Comparison of ENCODE assay signal across 17 mouse cellular contexts in genomic region chr12:76818908-76819307, GRCm38 (mm10). TPM values are rescaled to one million over a fixed set of nuclear protein-coding genes. Genes with fewer than 3 reads are reported as not detected.
DNase-seq lines count a peak whose midpoint lies in the region; ATAC-seq lines count a peak whose summit lies in the region.
"Had no signal": no experiment of that assay in that cellular context is flagged by ENCODE, and none has a peak within 500 bp of the region (broad histone marks: within the 10 kb centered on the region; RNA-seq: fewer than 3 reads in every experiment).

No protein-coding gene starts in this region.

- peaks cover 23% of the 10 kb centered on the region for H3K4me1 ChIP-seq in heart, embryonic 10.5 days
- peaks cover 48% of the 10 kb centered on the region for H3K4me1 ChIP-seq in limb, embryonic 15.5 days
- peaks cover 12% of the 10 kb centered on the region; the same call in 1 of the 2 replicates for H3K4me1 ChIP-seq in liver, embryonic 12.5 days

- H3K4me2 ChIP-seq in limb, embryonic 15.5 days: no peak overlapping the region
- H3K4me2 ChIP-seq in liver, embryonic 12.5 days: no peak overlapping the region
- H3K4me2 ChIP-seq: heart, embryonic 15.5 days had no signal

- no peak for ATAC-seq in limb, embryonic 15.5 days (ENCODE audit: insufficient number of reproducible peaks, low FRiP score, low TSS enrichment, low read depth)
- no peak for ATAC-seq in liver, embryonic 12.5 days
- ATAC-seq: hindbrain, embryonic 16.5 days had no signal

- H3K4me3 ChIP-seq in heart, embryonic 10.5 days: no peak overlapping the region
- H3K4me3 ChIP-seq in limb, embryonic 15.5 days: no peak overlapping the region
- no peak overlapping the region for H3K4me3 ChIP-seq in liver, embryonic 12.5 days
- H3K4me3 ChIP-seq: erythroblast, embryonic 14.5 days; heart, embryonic 15.5 days had no signal

- H3K9me3 ChIP-seq in heart, embryonic 10.5 days: no peaks in the 10 kb centered on the region
- no peaks in the 10 kb centered on the region for H3K9me3 ChIP-seq in limb, embryonic 15.5 days
- no peaks in the 10 kb centered on the region for H3K9me3 ChIP-seq in liver, embryonic 12.5 days (replicated peaks)
- H3K9me3 ChIP-seq: heart, embryonic 15.5 days had no signal

- intact Hi-C loops in heart, postnatal 36 days (cut with DNase I): no loop called here

- peaks cover 74% of the 10 kb centered on the region for H3K27me3 ChIP-seq in heart, embryonic 10.5 days (ENCODE audit: insufficient read depth, poor library complexity, severe bottlenecking)
- H3K27me3 ChIP-seq in limb, embryonic 15.5 days: peaks cover 8% of the 10 kb centered on the region; the same call in 1 of the 2 replicates
- peaks cover 90% of the 10 kb centered on the region for H3K27me3 ChIP-seq in liver, embryonic 12.5 days (replicated peaks)

- 0 out of 2 replicates have a peak overlapping the region, but pooled peaks have one; percentile 3 for H3K27ac ChIP-seq in heart, embryonic 10.5 days
- H3K27ac ChIP-seq in limb, embryonic 15.5 days: peak overlapping the region; percentile 40; the same call in 1 of the 2 replicates
- no peak overlapping the region for H3K27ac ChIP-seq in liver, embryonic 12.5 days
- H3K27ac ChIP-seq: heart, embryonic 15.5 days had no signal

- no peak for DNase-seq in heart, embryonic 10.5 days (ENCODE audit: low spot score)
- DNase-seq in heart, postnatal 36 days: no peak
- DNase-seq in brain, adult 2 months (ENCODE audit: low read depth, low spot score): peak; percentile 87
- DNase-seq in frontal cortex, adult 2 months (ENCODE audit: extremely low spot score in 1 of 2, low spot score in 1 of 2): peak; percentile 81 to 83
- no peak for DNase-seq in embryo, embryonic 10 days (ENCODE audit: low spot score)
- no peak for DNase-seq in urinary bladder, postnatal 10 days (ENCODE audit: low spot score)
- DNase-seq: B cell, adult 2 months; cerebellum, postnatal 25 days; kidney, postnatal 10 days; thymus, postnatal 36 days had no signal

- 83% methylated on average over 9 of the region's 9 CpGs for WGBS in heart, embryonic 10.5 days
- WGBS in limb, embryonic 15.5 days: 66% methylated on average over 9 of the region's 9 CpGs
- 64% methylated on average over 9 of the region's 9 CpGs for whole genome bisulfite sequencing in liver, embryonic 12.5 days (ENCODE audit: insufficient replicate concordance)

- H3K9ac ChIP-seq in limb, embryonic 15.5 days: no peak overlapping the region
- no peak overlapping the region for H3K9ac ChIP-seq in liver, embryonic 12.5 days
- H3K9ac ChIP-seq: heart, embryonic 15.5 days had no signal

- no peaks in the 10 kb centered on the region for H3K36me3 ChIP-seq in heart, embryonic 10.5 days
- no peaks in the 10 kb centered on the region for H3K36me3 ChIP-seq in limb, embryonic 15.5 days
- H3K36me3 ChIP-seq in liver, embryonic 12.5 days: no peaks in the 10 kb centered on the region
- H3K36me3 ChIP-seq: G1E; heart, embryonic 15.5 days had no signal

RNA-seq across cellular contexts. Expression of gene Rab15, which starts 3.8 kb away (rescaled TPM):
- polyA plus RNA-seq in heart, embryonic 10.5 days (2016; fragmentation: Nextera tagmentation; extraction: Ambion mirVana): 3.1 and 6.3 TPM in 2 replicates
- total RNA-seq in heart, postnatal 36 days (2021): under 1 TPM; 0.86 to 0.92 TPM
- 153 and 156 TPM in 2 replicates for polyA plus RNA-seq in frontal cortex, adult 2 months (2012; rRNA removed)
- 28.3 and 28.6 TPM in 2 replicates for polyA plus RNA-seq in limb, embryonic 15.5 days (2015; fragmentation: Nextera tagmentation; extraction: Ambion mirVana)
- 0.31 and 0.85 TPM in 2 replicates for polyA plus RNA-seq in liver, embryonic 12.5 days (2016; fragmentation: Nextera tagmentation; extraction: Ambion mirVana)
- polyA plus RNA-seq: erythroblast, embryonic 14.5 days; G1E had no signal

RNA-seq across cellular contexts. Expression of gene Gpx2, which starts 23.6 kb away (rescaled TPM):
- polyA plus RNA-seq in heart, embryonic 10.5 days (2016; fragmentation: Nextera tagmentation; extraction: Ambion mirVana): 0.11 and 0.60 TPM in 2 replicates
- not detected for total RNA-seq in heart, postnatal 36 days (2021)
- polyA plus RNA-seq in frontal cortex, adult 2 months (2012; rRNA removed): 0.12 and 0.27 TPM in 2 replicates
- polyA plus RNA-seq in limb, embryonic 15.5 days (2015; fragmentation: Nextera tagmentation; extraction: Ambion mirVana): 0.20 and 0.41 TPM in 2 replicates
- polyA plus RNA-seq in liver, embryonic 12.5 days (2016; fragmentation: Nextera tagmentation; extraction: Ambion mirVana): not detected in 2 replicates
- polyA plus RNA-seq: erythroblast, embryonic 14.5 days; G1E; spleen, adult 2 months had no signal

RNA-seq across cellular contexts. Expression of gene Fntb, which starts 53.5 kb away (rescaled TPM):
- 36.9 and 39.2 TPM in 2 replicates for polyA plus RNA-seq in heart, embryonic 10.5 days (2016; fragmentation: Nextera tagmentation; extraction: Ambion mirVana)
- total RNA-seq in heart, postnatal 36 days (2021): 10 to 100 TPM; 13.3 to 14.5 TPM
- polyA plus RNA-seq in frontal cortex, adult 2 months (2012; rRNA removed): 28.4 and 28.9 TPM in 2 replicates
- polyA plus RNA-seq in limb, embryonic 15.5 days (2015; fragmentation: Nextera tagmentation; extraction: Ambion mirVana): 47.7 and 48.8 TPM in 2 replicates
- polyA plus RNA-seq in liver, embryonic 12.5 days (2016; fragmentation: Nextera tagmentation; extraction: Ambion mirVana): 30.7 and 31.3 TPM in 2 replicates

RNA-seq across cellular contexts. Expression of gene Churc1, which starts 53.6 kb away (rescaled TPM):
- 145 and 165 TPM in 2 replicates for polyA plus RNA-seq in heart, embryonic 10.5 days (2016; fragmentation: Nextera tagmentation; extraction: Ambion mirVana)
- total RNA-seq in heart, postnatal 36 days (2021): 10 to 100 TPM; 84.7 to 89.3 TPM
- polyA plus RNA-seq in frontal cortex, adult 2 months (2012; rRNA removed): 93.2 and 103 TPM in 2 replicates
- polyA plus RNA-seq in limb, embryonic 15.5 days (2015; fragmentation: Nextera tagmentation; extraction: Ambion mirVana): 108 and 132 TPM in 2 replicates
- 99.2 and 101 TPM in 2 replicates for polyA plus RNA-seq in liver, embryonic 12.5 days (2016; fragmentation: Nextera tagmentation; extraction: Ambion mirVana)

Comparison
In these comparisons a context has a peak if more than half of its experiments do, and no peak if none do; other contexts are left out.
1. DNase-seq: peak in brain, adult 2 months (single experiment) and frontal cortex, adult 2 months (2 of 2); none in heart, embryonic 10.5 days (single experiment), heart, postnatal 36 days (0 of 2), embryo, embryonic 10 days (single experiment) and urinary bladder, postnatal 10 days (single experiment).